Mouse (Mus musculus): ENCODE results near the gene Lrrc58.

DNA sequence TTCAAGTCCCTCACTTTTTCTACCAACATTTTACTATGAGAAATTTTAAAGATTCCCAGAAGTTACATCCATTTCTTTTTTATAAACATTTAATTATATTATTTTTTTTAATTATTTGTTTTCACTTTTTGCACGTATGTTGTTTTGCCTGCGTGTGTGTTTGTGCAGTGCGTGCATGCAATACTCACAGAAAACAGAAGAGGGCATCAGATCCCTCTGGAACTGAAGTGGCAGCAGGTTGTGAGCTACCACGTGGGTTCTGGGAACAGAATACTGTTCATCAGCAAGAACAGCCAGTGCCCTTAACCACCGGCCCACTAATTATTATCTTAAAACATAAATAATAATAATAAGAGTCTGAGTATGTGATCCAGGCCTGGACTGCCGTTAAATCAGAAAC is 50.8 kb downstream of the Lrrc58 start:
- TF ChIP-seq HCFC1 (IDR thresholded peaks at IDR 0.05; ENCODE audit: borderline replicate concordance, insufficient read depth, low read length) (no peak), MAFK (IDR thresholded peaks at IDR 0.05; ENCODE audit: insufficient read depth, low read depth, low read length) (peak; percentile 16; the same call in 1 of the 2 replicates), CHD2 (IDR thresholded peaks at IDR 0.05; ENCODE audit: low read depth, low read length) (no peak), ZC3H11A (IDR thresholded peaks at IDR 0.05; ENCODE audit: borderline replicate concordance, low read depth, low read length) (peak; percentile 57; the same call in 1 of the 2 replicates)
